Mouse (Mus musculus) liver, embryonic 13.5 days (tissue): Measurements from ENCODE around the gene Hif1an. TPM values are rescaled to one million over a fixed set of nuclear protein-coding genes. Genes with fewer than 3 reads are reported as not detected.

Source experiments
- ATAC-seq: fragments of 200-750 bp; cut with Nextera tagmentation; 2 replicates; pipeline ENCODE4 v1.8.0; 2017; ENCODE audit warnings: low read depth, mild to moderate bottlenecking, moderate number of reproducible peaks, moderate library complexity
- DNase-seq: peaks from one replicate; pipeline ENCODE4 v3.0.0; 2022
- H3K27ac ChIP-seq: fragments of 300-500 bp; sonication (generic); 2 replicates; pipeline ENCODE4 v1.5.1; 2015; ENCODE audit warnings: moderate library complexity, mild to moderate bottlenecking, inconsistent platforms
- H3K27me3 ChIP-seq: fragments of 300-500 bp; sonication (generic); 2 replicates; pipeline ENCODE4 v1.6.1; 2015; ENCODE audit warnings: mild to moderate bottlenecking, inconsistent platforms
- H3K36me3 ChIP-seq: fragments of 300-500 bp; sonication (generic); 2 replicates; pipeline ENCODE4 v1.6.1; 2015; ENCODE audit warnings: mild to moderate bottlenecking, inconsistent platforms
- H3K4me1 ChIP-seq: fragments of 300-500 bp; sonication (generic); replicated peaks from 2 replicates; pipeline ENCODE4 v1.6.1; 2015; ENCODE audit warnings: inconsistent platforms
- H3K4me2 ChIP-seq: fragments of 300-500 bp; sonication (generic); 2 replicates; pipeline ENCODE4 v1.6.1; 2015; ENCODE audit warnings: inconsistent platforms, mild to moderate bottlenecking, moderate library complexity
- H3K4me3 ChIP-seq: fragments of 300-500 bp; sonication (generic); replicated peaks from 2 replicates; pipeline ENCODE4 v1.5.1; 2015; ENCODE audit warnings: mild to moderate bottlenecking, inconsistent platforms
- H3K9ac ChIP-seq: fragments of 300-500 bp; sonication (generic); 2 replicates; pipeline ENCODE4 v1.6.1; 2015; ENCODE audit warnings: mild to moderate bottlenecking, inconsistent platforms
- H3K9me3 ChIP-seq: fragments of 300-500 bp; sonication (generic); replicated peaks from 2 replicates; pipeline ENCODE4 v1.6.1; 2016; ENCODE audit warnings: inconsistent platforms
- WGBS: fragments of 180-500 bp; shearing (Covaris S2); methylation state at CpG from one replicate; pipeline ENCODE4 v1.1.7; 2015; ENCODE audit not compliant: insufficient replicate concordance; 5-methylcytosine and 5-hydroxymethylcytosine counted together
- polyA plus RNA-seq: library from polyadenylated mRNA; unstranded; fragments of >200 nt; fragmentation: Nextera tagmentation; extraction: Ambion mirVana; gene quantifications from 2 replicates; pipeline ENCODE4 v1.2.1, GENCODE M21; 2015

Hif1an gene
- polyA plus RNA-seq, 1 experiment from 2014 or later: 10.6 TPM

GRCm38 (mm10) chr19:44576275-44576674 lies 13.6 kb downstream of the Hif1an start:
- H3K27me3 ChIP-seq: no peaks in the 10 kb centered on the region
- 64% methylated on average over 7 of the region's 7 CpGs for WGBS
- no peak overlapping the region for H3K4me2 ChIP-seq
- H3K27ac ChIP-seq: no peak overlapping the region
- H3K4me1 ChIP-seq: no peaks in the 10 kb centered on the region
- H3K4me3 ChIP-seq: no peak overlapping the region
- peaks cover 38% of the 10 kb centered on the region for H3K36me3 ChIP-seq
- ATAC-seq (no peak), DNase-seq (no peak)
- no peak overlapping the region for H3K9ac ChIP-seq
- no peaks in the 10 kb centered on the region for H3K9me3 ChIP-seq

- Histone ChIP-seq H3K4me3 (no peak overlapping the region), H3K4me1 (no peaks in the 10 kb centered on the region), H3K27ac (no peak overlapping the region), H3K9ac (no peak overlapping the region), H3K27me3 (no peaks in the 10 kb centered on the region), H3K36me3 (peaks cover 20% of the 10 kb centered on the region), H3K4me2 (no peak overlapping the region), H3K9me3 (no peaks in the 10 kb centered on the region)
- 30% methylated on average over 1 of the region's 1 CpGs for WGBS
- DNase-seq (no peak), ATAC-seq (no peak)
These were observed 15.4 kb downstream of the Hif1an start for GRCm38 (mm10) chr19:44578038-44578437.

- Histone ChIP-seq H3K4me1 (no peaks in the 10 kb centered on the region), H3K27me3 (peaks cover 28% of the 10 kb centered on the region), H3K9me3 (no peaks in the 10 kb centered on the region), H3K36me3 (no peaks in the 10 kb centered on the region), H3K4me3 (no peak overlapping the region), H3K9ac (no peak overlapping the region), H3K27ac (no peak overlapping the region), H3K4me2 (no peak overlapping the region)
- WGBS: 78% methylated on average over 10 of the region's 10 CpGs
- ATAC-seq (no peak), DNase-seq (no peak)
These were observed 19.5 kb downstream of the Hif1an start for GRCm38 (mm10) chr19:44582103-44582502.

- peaks cover 32% of the 10 kb centered on the region for H3K27me3 ChIP-seq
- no peak overlapping the region for H3K27ac ChIP-seq
- no peaks in the 10 kb centered on the region for H3K9me3 ChIP-seq
- H3K4me3 ChIP-seq: no peak overlapping the region
- ATAC-seq (peak; percentile 64), DNase-seq (peak; percentile 75)
- H3K36me3 ChIP-seq: no peaks in the 10 kb centered on the region
- no peak overlapping the region for H3K4me2 ChIP-seq
- no peaks in the 10 kb centered on the region for H3K4me1 ChIP-seq
- 32% methylated on average over 9 of the region's 9 CpGs for WGBS
- H3K9ac ChIP-seq: no peak overlapping the region
These were observed 20.1 kb downstream of the Hif1an start for GRCm38 (mm10) chr19:44582638-44583309.

- H3K4me3 ChIP-seq: no peak overlapping the region
- no peaks in the 10 kb centered on the region for H3K9me3 ChIP-seq
- H3K4me1 ChIP-seq: no peaks in the 10 kb centered on the region
- ATAC-seq (no peak), DNase-seq (no peak)
- peaks cover 43% of the 10 kb centered on the region for H3K27me3 ChIP-seq
- H3K36me3 ChIP-seq: no peaks in the 10 kb centered on the region
- no peak overlapping the region for H3K27ac ChIP-seq
- no peak overlapping the region for H3K4me2 ChIP-seq
- 25% methylated on average over 4 of the region's 4 CpGs for WGBS
- H3K9ac ChIP-seq: no peak overlapping the region
These were observed 25.4 kb downstream of the Hif1an start for GRCm38 (mm10) chr19:44588036-44588435.

- DNase-seq (no peak), ATAC-seq (no peak)
- Histone ChIP-seq H3K4me1 (no peaks in the 10 kb centered on the region), H3K36me3 (no peaks in the 10 kb centered on the region), H3K27me3 (peaks cover 33% of the 10 kb centered on the region), H3K4me3 (no peak overlapping the region), H3K9ac (no peak overlapping the region), H3K4me2 (no peak overlapping the region), H3K27ac (no peak overlapping the region), H3K9me3 (0 out of 2 replicates have a peak, but pooled peaks cover 2% of the 10 kb centered on the region)
- 34% methylated on average over 7 of the region's 7 CpGs for whole genome bisulfite sequencing
These were observed 27.1 kb downstream of the Hif1an start for GRCm38 (mm10) chr19:44589591-44590223.

- H3K36me3 ChIP-seq: no peaks in the 10 kb centered on the region
- no peak overlapping the region for H3K4me2 ChIP-seq
- DNase-seq (no peak), ATAC-seq (no peak)
- peaks cover 20% of the 10 kb centered on the region for H3K27me3 ChIP-seq
- H3K4me3 ChIP-seq: no peak overlapping the region
- 0 out of 2 replicates have a peak, but pooled peaks cover 2% of the 10 kb centered on the region for H3K9me3 ChIP-seq
- no peak overlapping the region for H3K9ac ChIP-seq
- no peak overlapping the region for H3K27ac ChIP-seq
- H3K4me1 ChIP-seq: no peaks in the 10 kb centered on the region
- WGBS: 70% methylated on average over 18 of the region's 18 CpGs
These were observed 28.3 kb downstream of the Hif1an start for GRCm38 (mm10) chr19:44590992-44591391.

- Histone ChIP-seq H3K9me3 (0 out of 2 replicates have a peak, but pooled peaks cover 2% of the 10 kb centered on the region), H3K4me3 (no peak overlapping the region), H3K27me3 (peaks cover 15% of the 10 kb centered on the region; the same call in 1 of the 2 replicates), H3K36me3 (no peaks in the 10 kb centered on the region), H3K9ac (no peak overlapping the region), H3K4me2 (no peak overlapping the region), H3K4me1 (no peaks in the 10 kb centered on the region), H3K27ac (no peak overlapping the region)
- no peak for ATAC-seq
- 61% methylated on average over 6 of the region's 6 CpGs for whole genome bisulfite sequencing
- DNase-seq: no peak
These were observed 29.0 kb downstream of the Hif1an start for GRCm38 (mm10) chr19:44591638-44592037.

- no peak overlapping the region for H3K4me3 ChIP-seq
- H3K36me3 ChIP-seq: no peaks in the 10 kb centered on the region
- no peak overlapping the region for H3K9ac ChIP-seq
- H3K4me2 ChIP-seq: no peak overlapping the region
- H3K9me3 ChIP-seq: 0 out of 2 replicates have a peak, but pooled peaks cover 2% of the 10 kb centered on the region
- DNase-seq (no peak), ATAC-seq (no peak)
- no peak overlapping the region for H3K27ac ChIP-seq
- no peaks in the 10 kb centered on the region for H3K4me1 ChIP-seq
- WGBS: 84% methylated on average over 14 of the region's 14 CpGs
- 0 out of 2 replicates have a peak, but pooled peaks cover 5% of the 10 kb centered on the region for H3K27me3 ChIP-seq
These were observed 31.5 kb downstream of the Hif1an start for GRCm38 (mm10) chr19:44594180-44594579.

- no peaks in the 10 kb centered on the region for H3K4me1 ChIP-seq
- H3K4me3 ChIP-seq: no peak overlapping the region
- no peaks in the 10 kb centered on the region for H3K36me3 ChIP-seq
- H3K27ac ChIP-seq: no peak overlapping the region
- H3K9ac ChIP-seq: no peak overlapping the region
- ATAC-seq: no peak
- 48% methylated on average over 7 of the region's 7 CpGs for WGBS
- H3K27me3 ChIP-seq: no peaks in the 10 kb centered on the region; the same call in 1 of the 2 replicates
- no peaks in the 10 kb centered on the region for H3K9me3 ChIP-seq
- no peak for DNase-seq
- H3K4me2 ChIP-seq: no peak overlapping the region
These were observed 55.5 kb downstream of the Hif1an start for GRCm38 (mm10) chr19:44618166-44618565.
